Comparison of ENCODE assay signal across 8 mouse cellular contexts in the genomic region with DNA sequence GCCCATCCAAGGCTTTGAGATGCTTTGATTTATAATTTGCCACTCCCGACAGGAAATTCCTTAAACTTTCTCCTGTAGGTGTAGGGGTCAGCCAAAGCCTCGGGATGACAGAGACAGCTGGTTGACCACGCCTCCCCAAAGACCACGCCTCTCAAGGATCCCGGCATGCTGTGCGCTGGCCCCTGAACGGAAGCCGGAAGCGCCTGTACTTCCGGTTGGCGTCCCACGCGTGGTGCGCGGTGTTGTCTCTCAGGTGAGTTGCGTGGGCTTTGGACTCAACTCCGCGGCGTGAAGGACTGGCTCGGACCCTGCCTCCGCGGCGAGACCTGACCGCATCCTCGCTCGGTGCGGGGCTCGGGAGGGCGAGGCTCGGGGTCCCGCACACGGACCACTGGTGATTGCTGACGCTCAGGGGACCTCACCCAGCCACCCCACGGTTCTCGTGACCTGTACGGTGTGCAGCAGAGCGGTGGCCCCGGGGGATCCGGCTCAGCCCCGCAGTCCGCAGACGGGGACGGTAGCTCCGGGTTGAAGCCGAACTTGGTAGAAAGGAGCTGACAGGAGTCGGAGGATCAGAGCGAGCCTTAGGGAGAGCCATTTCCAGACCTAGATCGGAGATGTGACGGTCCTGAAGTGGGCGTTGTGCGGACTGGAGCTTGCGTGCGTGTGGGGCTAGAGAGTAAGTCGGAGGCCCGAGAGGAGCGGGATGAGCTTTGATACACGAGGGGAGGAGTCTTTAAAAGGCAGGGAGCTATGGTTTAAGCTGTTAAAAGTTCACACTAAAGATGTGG. TPM values are rescaled to one million over a fixed set of nuclear protein-coding genes. Genes with fewer than 3 reads are reported as not detected.
DNase-seq lines count a peak whose midpoint lies in the region; ATAC-seq lines count a peak whose summit lies in the region.

A gene (plus strand): TSS at position 200 of the 791 bp plus-strand sequence.

- peak; percentile 82 for DNase-seq in T-cell, adult 2 months (ENCODE audit: low spot score)
- peak; percentile 87 for DNase-seq in cerebellum, postnatal 14 days
- peak; percentile 58 to 71 for DNase-seq in frontal cortex, postnatal 14 days (ENCODE audit: low spot score in 2 of 2)
- peak; percentile 74 for DNase-seq in left cerebral cortex, adult 11 months (ENCODE audit: low spot score)
- DNase-seq in lung, postnatal 36 days = peak; percentile 92
- peak; percentile 92 for DNase-seq in retina, embryonic 14.5 days (ENCODE audit: low spot score)
- DNase-seq in thymus, postnatal 36 days = peak; percentile 85

- H3K27ac ChIP-seq in hindbrain, embryonic 13.5 days = no peak within 1 kb of the TSS; the same call in 1 of the 2 replicates

- peak; percentile 93 for ATAC-seq in hindbrain, embryonic 13.5 days (ENCODE audit: low FRiP score)

- no peaks in the 10 kb centered on the region for H3K9me3 ChIP-seq in hindbrain, embryonic 13.5 days

- H3K4me2 ChIP-seq in hindbrain, embryonic 13.5 days = peak within 1 kb of the TSS; percentile 96

- peak within 1 kb of the TSS; percentile 99 for H3K4me3 ChIP-seq in hindbrain, embryonic 13.5 days

- H3K27me3 ChIP-seq in hindbrain, embryonic 13.5 days = no peaks in the 10 kb centered on the region

- under 1% methylated on average over 57 of the region's 57 CpGs for WGBS in hindbrain, embryonic 13.5 days

- peak within 1 kb of the TSS; percentile 88 for H3K9ac ChIP-seq in hindbrain, embryonic 13.5 days

- peaks cover 24% of the 10 kb centered on the region for H3K4me1 ChIP-seq in hindbrain, embryonic 13.5 days (replicated peaks)

- H3K36me3 ChIP-seq in hindbrain, embryonic 13.5 days = peaks cover 34% of the 10 kb centered on the region

RNA-seq across cellular contexts. Expression of the gene that starts here (rescaled TPM):
- polyA plus RNA-seq in hindbrain, embryonic 13.5 days (2015; fragmentation: Nextera tagmentation; extraction: Ambion mirVana) = 44.0 and 46.8 TPM in 2 replicates
